Mouse (Mus musculus) neural tube, embryonic 14.5 days (tissue): ENCODE results near the gene Gtsf2. TPM values are rescaled to one million over a fixed set of nuclear protein-coding genes. Genes with fewer than 3 reads are reported as not detected.

Experiments used
- ATAC-seq: fragments of 200-750 bp; cut with Nextera tagmentation; 2 replicates; pipeline ENCODE4 v1.8.0; 2017; ENCODE audit warnings: low read depth, mild to moderate bottlenecking, moderate TSS enrichment, moderate library complexity
- H3K27ac ChIP-seq: fragments of 300-500 bp; sonication (generic); 2 replicates; pipeline ENCODE4 v1.5.1; 2014; ENCODE audit warnings: low read depth, mild to moderate bottlenecking, control low read depth, low read length, moderate library complexity, mixed read lengths
- H3K27me3 ChIP-seq: fragments of 300-500 bp; sonication (generic); 2 replicates; pipeline ENCODE4 v1.6.1; 2014; ENCODE audit warnings: low read length; ENCODE audit not compliant: control insufficient read depth, insufficient read depth
- H3K36me3 ChIP-seq: fragments of 300-500 bp; sonication (generic); 2 replicates; pipeline ENCODE4 v1.6.1; 2014; ENCODE audit warnings: low read length, mixed read lengths; ENCODE audit not compliant: control insufficient read depth, insufficient read depth
- H3K4me1 ChIP-seq: fragments of 300-500 bp; sonication (generic); 2 replicates; pipeline ENCODE4 v1.6.1; 2014; ENCODE audit warnings: low read length; ENCODE audit not compliant: control insufficient read depth, insufficient read depth
- H3K4me2 ChIP-seq: fragments of 300-500 bp; sonication (generic); 2 replicates; pipeline ENCODE4 v1.6.1; 2014; ENCODE audit warnings: mild to moderate bottlenecking, low read depth, low read length, control low read depth
- H3K4me3 ChIP-seq: fragments of 300-500 bp; sonication (generic); 2 replicates; pipeline ENCODE4 v1.5.1; 2014; ENCODE audit warnings: low read depth, low read length, control low read depth, mixed read lengths
- H3K9ac ChIP-seq: fragments of 300-500 bp; sonication (generic); replicated peaks from 2 replicates; pipeline ENCODE4 v1.6.1; 2014; ENCODE audit warnings: low read depth, mild to moderate bottlenecking, control low read depth, low read length, mixed read lengths
- H3K9me3 ChIP-seq: fragments of 300-500 bp; sonication (generic); 2 replicates; pipeline ENCODE4 v1.6.1; 2016; ENCODE audit warnings: low read length; ENCODE audit not compliant: control insufficient read depth
- WGBS: fragments of 180-500 bp; shearing (Covaris S2); extraction: QIAGEN DNeasy Blood & Tissue Kit; methylation state at CpG from one replicate; pipeline ENCODE4 v1.1.7; 2014; 5-methylcytosine and 5-hydroxymethylcytosine counted together
- polyA plus RNA-seq: library from polyadenylated mRNA; unstranded; fragments of >200 nt; fragmentation: Nextera tagmentation; extraction: Ambion mirVana; gene quantifications from 2 replicates; pipeline ENCODE4 v1.2.1, GENCODE M21; 2014

The Gtsf2 gene
- polyA plus RNA-seq: not detected in 2 replicates

DNA sequence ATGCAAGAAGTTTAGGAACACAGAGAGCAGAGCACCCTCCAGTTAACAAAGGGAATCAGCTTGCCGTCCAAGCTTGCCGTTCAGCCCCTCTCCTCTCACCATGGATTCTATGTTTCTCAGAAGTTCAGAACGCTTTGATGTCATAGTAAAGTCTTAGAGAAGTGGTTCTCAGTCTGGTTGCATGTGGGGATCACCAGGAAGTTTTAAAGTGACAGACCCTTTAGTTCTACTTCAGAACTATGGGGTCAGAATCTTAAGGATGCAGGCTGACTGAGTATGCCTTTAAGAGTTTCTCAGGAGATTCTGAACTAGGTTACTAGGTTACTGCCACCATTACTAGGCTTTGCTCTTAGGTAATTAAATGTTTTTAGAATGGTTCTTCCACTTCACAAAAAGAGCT lies at the start of gene Gtsf2:
Gene Gtsf2 (minus strand): TSS at position 101 of the 400 bp plus-strand sequence.
- Histone ChIP-seq H3K27ac (no peak within 1 kb of the TSS), H3K36me3 (no peaks in the 10 kb centered on the region), H3K9me3 (no peaks in the 10 kb centered on the region), H3K4me1 (no peaks in the 10 kb centered on the region), H3K4me2 (no peak within 1 kb of the TSS), H3K4me3 (no peak within 1 kb of the TSS), H3K27me3 (no peaks in the 10 kb centered on the region), H3K9ac (no peak within 1 kb of the TSS)
- no peak for ATAC-seq
- WGBS: 17% methylated on average over 3 of the region's 3 CpGs

DNA sequence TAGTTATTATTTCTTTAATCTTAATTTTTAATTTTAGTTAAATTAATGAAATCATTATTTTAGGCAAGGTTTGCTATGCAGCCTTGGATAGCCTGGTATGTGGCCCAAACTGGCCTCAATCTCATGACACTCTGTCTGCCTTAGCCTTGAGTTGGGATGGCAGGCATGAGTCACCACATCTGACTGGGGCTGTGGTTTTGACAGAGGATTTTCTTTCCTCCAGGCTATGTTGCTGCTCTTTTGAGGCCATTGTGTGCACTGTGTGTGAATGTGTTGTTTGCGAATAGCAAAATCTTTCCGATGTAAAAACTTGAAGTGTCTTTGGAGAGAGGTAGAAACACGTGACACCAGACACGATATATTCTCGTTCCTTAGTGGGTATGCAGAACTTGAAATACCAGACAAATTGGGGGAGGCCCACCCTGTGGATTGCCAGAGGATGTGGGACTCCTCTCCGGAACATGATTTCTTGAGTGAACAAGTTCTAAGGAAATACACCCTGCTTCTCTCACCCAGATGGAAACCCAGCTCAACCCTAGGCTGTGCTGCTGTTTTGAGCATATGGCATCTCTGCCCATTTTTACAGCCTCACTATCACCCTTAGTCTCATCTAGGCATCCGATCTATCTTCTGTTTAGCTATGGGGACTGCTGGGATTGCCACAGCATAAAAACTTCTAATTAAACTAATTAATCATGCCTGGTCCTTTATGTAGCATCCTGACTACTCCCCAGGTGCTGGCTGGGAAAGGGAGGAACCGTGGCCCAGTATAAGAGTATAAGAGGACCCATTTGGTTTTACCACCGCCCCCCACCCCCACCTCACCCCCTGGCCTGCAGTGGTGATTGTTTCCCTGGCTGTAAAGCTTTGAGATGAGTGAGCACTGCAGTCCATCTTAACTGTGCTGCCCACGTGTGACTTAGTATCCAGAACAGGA lies 48.2 kb upstream of the Gtsf2 start:
- H3K9ac ChIP-seq: no peak overlapping the region
- no peaks in the 10 kb centered on the region for H3K36me3 ChIP-seq
- peak; percentile 86 for ATAC-seq
- no peak overlapping the region for H3K4me3 ChIP-seq
- H3K9me3 ChIP-seq: no peaks in the 10 kb centered on the region
- no peaks in the 10 kb centered on the region for H3K27me3 ChIP-seq
- no peak overlapping the region for H3K4me2 ChIP-seq
- peak overlapping the region; percentile 12; the same call in 1 of the 2 replicates for H3K27ac ChIP-seq
- WGBS: 46% methylated on average over 10 of the region's 10 CpGs
- H3K4me1 ChIP-seq: 0 out of 2 replicates have a peak, but pooled peaks cover 6% of the 10 kb centered on the region

DNA sequence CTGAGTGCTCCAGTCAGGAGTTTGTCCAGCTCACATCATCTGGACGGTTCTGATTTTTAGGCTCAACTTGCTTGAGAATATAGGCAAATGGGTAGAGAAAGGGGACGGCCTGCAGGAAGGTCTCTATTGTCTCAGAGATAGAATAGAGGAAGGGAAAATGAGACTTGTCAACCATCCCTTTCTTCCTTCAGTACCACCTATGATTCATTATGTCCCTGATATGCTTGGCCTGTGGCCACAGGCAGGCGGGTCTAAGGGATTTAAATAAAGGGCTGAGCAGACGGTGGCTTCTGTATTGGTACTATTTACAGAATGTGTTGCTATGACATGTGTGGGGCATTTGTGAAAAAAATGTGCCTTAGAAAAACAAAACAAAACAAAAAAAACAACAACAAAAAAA lies 40.1 kb upstream of the Gtsf2 start:
- WGBS: 52% methylated on average over 4 of the region's 4 CpGs
- H3K4me3 ChIP-seq: no peak overlapping the region
- ATAC-seq: no peak
- H3K27me3 ChIP-seq: no peaks in the 10 kb centered on the region
- H3K36me3 ChIP-seq: no peaks in the 10 kb centered on the region
- no peaks in the 10 kb centered on the region for H3K9me3 ChIP-seq
- H3K4me1 ChIP-seq: peaks cover 5% of the 10 kb centered on the region; the same call in 1 of the 2 replicates
- H3K4me2 ChIP-seq: no peak overlapping the region
- H3K27ac ChIP-seq: no peak overlapping the region
- no peak overlapping the region for H3K9ac ChIP-seq

- WGBS: 65% methylated on average over 1 of the region's 1 CpGs
- no peak for ATAC-seq
- H3K4me1 ChIP-seq: peaks cover 5% of the 10 kb centered on the region; the same call in 1 of the 2 replicates
- H3K27me3 ChIP-seq: no peaks in the 10 kb centered on the region
- H3K4me2 ChIP-seq: no peak overlapping the region
- H3K9ac ChIP-seq: no peak overlapping the region
- H3K27ac ChIP-seq: no peak overlapping the region
- H3K4me3 ChIP-seq: no peak overlapping the region
- no peaks in the 10 kb centered on the region for H3K36me3 ChIP-seq
- no peaks in the 10 kb centered on the region for H3K9me3 ChIP-seq
These were observed 38.4 kb upstream of the Gtsf2 start for GRCm38 (mm10) chr15:103486658-103487057.

DNA sequence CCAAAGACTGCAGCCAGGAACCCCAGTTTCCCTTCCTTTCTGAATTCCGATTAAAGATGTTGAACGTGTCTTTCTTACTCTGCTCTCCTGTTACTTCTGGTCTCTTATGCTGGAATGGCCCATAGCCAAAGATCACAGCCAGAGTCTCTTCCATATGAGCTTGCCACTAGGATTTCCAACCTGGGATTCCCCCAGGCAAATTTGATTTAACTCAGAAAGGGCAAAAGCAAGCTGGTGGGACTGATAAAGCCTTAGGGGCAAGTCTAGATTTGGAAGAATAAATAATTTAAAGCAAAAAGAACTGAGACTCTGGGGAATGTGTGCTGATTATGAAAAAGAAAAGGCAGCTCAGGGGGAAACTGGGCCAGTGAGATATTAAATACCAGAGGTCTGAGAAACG lies 36.8 kb upstream of the Gtsf2 start:
- no peak for ATAC-seq
- Histone ChIP-seq H3K4me2 (no peak overlapping the region), H3K4me3 (no peak overlapping the region), H3K27me3 (no peaks in the 10 kb centered on the region), H3K27ac (no peak overlapping the region), H3K36me3 (no peaks in the 10 kb centered on the region), H3K9me3 (no peaks in the 10 kb centered on the region), H3K9ac (no peak overlapping the region), H3K4me1 (peaks cover 5% of the 10 kb centered on the region; the same call in 1 of the 2 replicates)
- WGBS: 40% methylated on average over 3 of the region's 3 CpGs

- no peaks in the 10 kb centered on the region for H3K36me3 ChIP-seq
- no peak overlapping the region for H3K9ac ChIP-seq
- H3K9me3 ChIP-seq: no peaks in the 10 kb centered on the region
- no peak overlapping the region for H3K27ac ChIP-seq
- H3K4me1 ChIP-seq: peaks cover 5% of the 10 kb centered on the region; the same call in 1 of the 2 replicates
- no peaks in the 10 kb centered on the region for H3K27me3 ChIP-seq
- H3K4me2 ChIP-seq: no peak overlapping the region
- ATAC-seq: no peak
- H3K4me3 ChIP-seq: no peak overlapping the region
- WGBS: 35% methylated on average over 2 of the region's 2 CpGs
These were observed 36.2 kb upstream of the Gtsf2 start for GRCm38 (mm10) chr15:103484490-103484889.

- no peak overlapping the region for H3K9ac ChIP-seq
- no peak overlapping the region for H3K4me2 ChIP-seq
- no peaks in the 10 kb centered on the region for H3K27me3 ChIP-seq
- H3K36me3 ChIP-seq: no peaks in the 10 kb centered on the region
- no peak overlapping the region for H3K4me3 ChIP-seq
- H3K27ac ChIP-seq: no peak overlapping the region
- 0% methylated on average over 1 of the region's 1 CpGs for WGBS
- no peaks in the 10 kb centered on the region for H3K9me3 ChIP-seq
- peaks cover 5% of the 10 kb centered on the region; the same call in 1 of the 2 replicates for H3K4me1 ChIP-seq
- ATAC-seq: peak; percentile 87; the same call in 1 of the 2 replicates
These were observed 34.2 kb upstream of the Gtsf2 start for GRCm38 (mm10) chr15:103482488-103482887.

DNA sequence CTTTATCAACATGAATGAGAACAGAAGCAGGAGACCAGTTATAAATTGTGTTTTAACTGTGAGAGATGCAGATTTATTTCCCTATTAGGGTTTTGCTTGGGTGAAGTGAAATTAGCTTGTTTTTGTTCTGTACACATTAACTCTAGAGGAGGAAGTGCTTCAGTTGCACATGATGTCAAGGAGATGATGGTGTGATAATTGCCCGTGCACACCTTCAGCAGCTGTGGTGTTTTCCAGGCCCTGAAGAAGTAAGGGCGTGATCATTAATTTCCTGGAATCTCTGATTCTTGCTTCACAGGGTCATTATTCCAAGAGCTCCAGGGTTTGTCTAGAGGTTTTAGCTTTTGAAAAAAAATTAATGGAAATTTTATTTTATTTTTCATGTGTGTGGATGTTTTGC lies 31.9 kb upstream of the Gtsf2 start:
- no peak overlapping the region for H3K27ac ChIP-seq
- no peak overlapping the region for H3K4me3 ChIP-seq
- peaks cover 5% of the 10 kb centered on the region; the same call in 1 of the 2 replicates for H3K4me1 ChIP-seq
- H3K9ac ChIP-seq: no peak overlapping the region
- 70% methylated on average over 2 of the region's 2 CpGs for WGBS
- ATAC-seq: no peak
- no peaks in the 10 kb centered on the region for H3K36me3 ChIP-seq
- H3K9me3 ChIP-seq: no peaks in the 10 kb centered on the region
- no peaks in the 10 kb centered on the region for H3K27me3 ChIP-seq
- H3K4me2 ChIP-seq: no peak overlapping the region

- WGBS: 64% methylated on average over 1 of the region's 1 CpGs
- no peak overlapping the region for H3K4me2 ChIP-seq
- no peak overlapping the region for H3K27ac ChIP-seq
- no peak overlapping the region for H3K4me3 ChIP-seq
- H3K9ac ChIP-seq: no peak overlapping the region
- ATAC-seq: no peak
- no peaks in the 10 kb centered on the region for H3K27me3 ChIP-seq
- no peaks in the 10 kb centered on the region for H3K4me1 ChIP-seq
- no peaks in the 10 kb centered on the region for H3K9me3 ChIP-seq
- H3K36me3 ChIP-seq: no peaks in the 10 kb centered on the region
These were observed 30.9 kb upstream of the Gtsf2 start for GRCm38 (mm10) chr15:103479080-103479606.
